Mouse (Mus musculus) layer of hippocampus, adult 2 months (tissue): ENCODE data around the gene Prkacb. TPM values are rescaled to one million over a fixed set of nuclear protein-coding genes. Genes with fewer than 3 reads are reported as not detected.
"Not testable (repeated sequence)": the region's sequence is repeated elsewhere in the genome, so short reads cannot be mapped to it uniquely, and the experiment has no call there.

Source experiments
- DNase-seq, 2 experiments: peaks; one replicate each; pipeline ENCODE4 v3.0.0; 2022; ENCODE audit warnings: low spot score in 2 of 2
- H3K27ac ChIP-seq: fragments of 200-600 bp; 2 replicates; pipeline ENCODE4 v1.8.1; 2022
- H3K4me3 ChIP-seq: fragments of 200-600 bp; 2 replicates; pipeline ENCODE4 v1.8.1; 2022; ENCODE audit warnings: mild to moderate bottlenecking
- CTCF ChIP-seq: fragments of 200-600 bp; conservative IDR thresholded peaks from 2 replicates; pipeline ENCODE4 v1.8.1; 2022; ENCODE audit warnings: antibody characterized with exemption, mild to moderate bottlenecking, moderate library complexity
- total RNA-seq, 2 experiments: library from RNA; stranded (reverse); gene quantifications; 2 replicates each; pipeline ENCODE4 v1.2.3; 2021

Prkacb gene
- total RNA-seq, 2 experiments from 2014 or later, result 244 to 252 TPM

DNA sequence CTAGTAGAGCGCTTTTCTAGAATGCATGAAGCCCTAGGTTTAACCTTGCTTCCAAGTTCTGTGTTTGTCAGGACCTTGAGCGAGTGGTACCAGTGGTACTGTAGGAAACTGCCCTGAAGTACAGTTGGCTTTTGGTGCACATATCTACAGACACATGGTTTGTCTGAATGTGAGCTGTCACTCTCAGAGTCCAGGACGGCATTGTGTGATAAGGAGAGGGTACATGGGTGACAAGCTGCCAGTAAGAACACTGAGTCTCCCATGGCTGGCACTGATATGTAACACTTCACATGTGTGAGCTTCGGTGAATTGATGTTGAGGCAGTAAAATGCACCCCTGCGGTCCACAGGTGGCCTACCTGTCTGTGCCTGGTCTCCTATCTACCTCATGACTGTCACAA, 71.6 kb downstream of the Prkacb start:
- no peak for TF ChIP-seq CTCF
- Histone ChIP-seq H3K27ac (no peak overlapping the region), H3K4me3 (no peak overlapping the region)
- no peak for DNase-seq

DNA sequence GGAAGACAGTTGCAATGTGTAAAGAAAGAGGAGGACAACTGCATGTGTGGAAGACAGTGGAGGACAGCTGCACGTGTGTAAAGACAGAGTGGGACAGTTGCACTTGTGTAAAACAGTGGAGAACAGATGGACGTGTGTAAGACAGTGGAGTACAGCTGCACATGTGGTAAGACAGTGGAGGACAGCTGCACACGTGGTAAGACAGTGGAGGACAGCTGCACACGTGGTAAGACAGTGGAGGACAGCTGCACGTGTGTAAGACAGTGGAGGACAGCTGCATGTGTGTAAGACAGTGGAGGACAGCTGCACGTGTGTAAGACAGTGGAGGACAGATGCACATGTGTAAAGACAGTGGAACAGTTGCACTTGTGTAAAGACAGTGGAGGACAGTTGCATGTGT, 76.6 kb downstream of the Prkacb start:
- H3K27ac ChIP-seq, DNase-seq, H3K4me3 ChIP-seq: not testable (repeated sequence)

DNA sequence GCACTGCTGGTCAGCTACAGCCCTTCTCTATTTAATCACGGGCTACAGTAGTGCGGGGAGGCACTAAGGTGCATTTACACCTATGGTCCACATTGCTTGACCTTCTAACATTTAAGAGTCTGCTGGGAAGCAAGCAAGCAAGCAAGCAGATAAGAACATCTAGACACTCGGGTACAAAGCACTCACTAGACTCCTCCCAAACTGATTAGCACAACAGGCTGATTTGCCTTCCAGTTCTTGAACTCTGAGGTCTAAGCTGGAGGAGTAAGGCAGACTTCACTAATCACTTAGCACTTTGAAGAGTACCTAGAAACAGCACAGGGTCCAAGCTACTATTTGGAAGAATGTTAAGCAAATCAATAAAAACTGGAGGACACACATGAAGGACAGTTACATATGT, 77.1 kb downstream of the Prkacb start:
- Histone ChIP-seq H3K27ac (no peak overlapping the region), H3K4me3 (no peak overlapping the region)
- DNase-seq, result no peak
- no peak for TF ChIP-seq CTCF

DNA sequence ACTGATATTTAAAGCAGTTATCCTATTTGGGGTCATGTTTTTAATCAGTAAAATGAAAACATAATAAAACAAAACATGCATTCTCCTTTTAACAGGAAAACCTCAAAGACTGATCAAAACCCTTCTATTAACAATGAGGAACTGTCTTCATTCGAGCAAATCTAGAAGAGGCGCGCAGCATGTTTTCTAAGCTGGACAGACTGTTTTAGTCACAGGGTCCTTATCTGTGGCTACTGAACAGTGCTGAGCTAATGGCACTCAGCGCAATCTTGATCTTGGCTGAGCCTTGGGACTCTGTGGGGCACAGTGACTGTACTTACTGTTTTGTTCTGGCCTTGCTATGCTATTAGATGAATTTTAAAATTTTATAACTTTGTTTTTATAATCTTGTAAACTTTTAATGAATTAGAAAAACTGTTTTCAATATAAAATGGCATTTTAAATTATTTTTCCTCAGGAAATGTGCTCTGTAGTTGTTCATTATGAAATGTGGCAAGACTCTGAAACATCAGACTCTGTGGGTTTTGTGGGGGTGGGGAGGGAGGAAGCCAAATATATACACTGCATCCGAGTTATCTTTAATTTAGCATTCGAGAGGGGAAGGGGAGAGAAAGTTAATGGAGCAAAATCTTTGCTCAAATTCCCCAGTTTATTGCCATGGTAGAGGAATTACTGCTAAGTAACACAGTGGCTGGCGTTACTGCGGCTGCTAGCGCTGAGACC, 77.7 kb downstream of the Prkacb start:
- TF ChIP-seq CTCF, result no peak
- no peak overlapping the region for H3K4me3 ChIP-seq
- H3K27ac ChIP-seq, result no peak overlapping the region
- no peak for DNase-seq

DNA sequence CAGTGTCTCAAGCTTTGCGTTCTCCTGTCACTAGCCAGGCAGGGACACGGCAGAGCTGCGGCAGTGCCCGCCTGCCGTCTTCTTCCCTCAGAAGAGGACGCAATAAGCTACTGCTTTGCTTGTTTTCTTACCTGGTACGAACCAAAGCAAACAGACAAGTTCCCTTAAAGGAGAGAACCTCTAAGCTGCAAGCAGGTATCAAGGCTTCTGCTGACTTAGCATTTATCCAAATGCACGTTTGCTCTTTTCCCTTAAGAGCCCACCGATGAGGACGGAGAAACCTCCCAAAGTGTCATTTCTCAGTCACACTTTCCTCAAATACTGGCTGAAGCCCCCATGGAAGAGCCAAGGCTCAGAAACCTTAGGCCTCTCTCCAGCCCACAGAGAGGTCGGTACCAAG, 81.3 kb downstream of the Prkacb start:
- Histone ChIP-seq H3K27ac (no peak overlapping the region), H3K4me3 (no peak overlapping the region)
- no peak for DNase-seq
- no peak for TF ChIP-seq CTCF

DNA sequence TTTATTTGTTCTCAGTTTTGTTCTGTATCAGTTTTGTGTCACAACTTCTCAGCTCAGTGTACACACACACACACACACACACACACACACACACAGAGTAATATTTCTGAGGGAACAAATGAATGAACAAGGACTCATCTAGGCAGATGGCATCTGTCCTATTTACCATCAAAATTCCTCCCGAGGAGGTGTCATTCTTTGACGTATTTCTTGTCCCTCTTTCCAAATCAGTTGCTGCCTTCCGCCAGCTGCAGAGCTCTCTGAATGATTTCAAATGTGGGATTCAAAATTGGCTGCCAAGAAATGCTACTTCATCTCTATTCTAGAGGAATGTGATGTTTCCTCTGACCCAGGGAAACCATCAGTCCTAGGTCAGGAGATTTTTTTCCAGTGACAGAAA, 89.8 kb downstream of the Prkacb start:
- Histone ChIP-seq H3K27ac (no peak overlapping the region), H3K4me3 (no peak overlapping the region)
- DNase-seq, result peak in 1 of 2 experiments; percentile 27
- no peak for TF ChIP-seq CTCF

DNA sequence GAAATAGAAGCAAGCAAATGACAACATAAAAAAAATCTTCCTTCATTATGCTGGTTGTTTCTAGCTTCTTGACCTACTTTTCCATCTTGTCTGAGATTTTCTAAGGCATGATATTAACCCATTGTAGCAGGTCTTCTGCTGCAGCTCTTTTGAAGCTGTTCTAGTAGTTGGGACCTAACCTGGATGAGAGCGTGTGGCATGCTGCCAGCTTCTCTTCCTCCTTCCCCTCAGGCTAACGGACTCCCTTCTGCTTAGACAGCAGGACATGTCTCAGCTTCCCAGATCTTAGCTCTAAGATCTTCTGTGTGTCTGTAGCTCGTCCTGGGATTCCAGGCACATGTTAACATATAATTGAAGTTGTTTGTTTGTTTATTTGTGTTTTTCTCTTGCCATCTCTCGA, 93.1 kb downstream of the Prkacb start:
- Histone ChIP-seq H3K4me3 (no peak overlapping the region), H3K27ac (no peak overlapping the region)
- no peak for TF ChIP-seq CTCF
- DNase-seq, result no peak

DNA sequence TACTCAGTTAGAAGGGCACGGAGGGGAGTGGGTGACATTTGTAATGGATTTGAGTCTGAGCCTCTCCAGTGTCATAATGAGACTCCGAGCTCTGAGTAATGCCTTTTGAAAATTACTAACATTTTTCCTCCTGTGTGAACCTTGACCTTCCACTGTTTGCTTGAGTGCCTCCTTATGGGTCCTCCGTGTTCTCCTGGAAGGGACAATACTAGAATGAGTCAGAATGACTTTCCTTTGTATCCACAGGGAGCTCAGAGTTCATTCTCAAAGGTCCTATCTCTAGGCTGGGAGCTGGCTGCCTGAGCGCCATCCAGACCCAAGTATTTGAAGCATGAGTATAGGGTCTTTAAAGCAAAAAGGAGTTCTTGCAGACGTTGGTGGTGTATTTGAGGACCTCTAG, 94.5 kb downstream of the Prkacb start:
- DNase-seq, result no peak
- Histone ChIP-seq H3K27ac (no peak overlapping the region), H3K4me3 (no peak overlapping the region)
- TF ChIP-seq CTCF, result no peak

DNA sequence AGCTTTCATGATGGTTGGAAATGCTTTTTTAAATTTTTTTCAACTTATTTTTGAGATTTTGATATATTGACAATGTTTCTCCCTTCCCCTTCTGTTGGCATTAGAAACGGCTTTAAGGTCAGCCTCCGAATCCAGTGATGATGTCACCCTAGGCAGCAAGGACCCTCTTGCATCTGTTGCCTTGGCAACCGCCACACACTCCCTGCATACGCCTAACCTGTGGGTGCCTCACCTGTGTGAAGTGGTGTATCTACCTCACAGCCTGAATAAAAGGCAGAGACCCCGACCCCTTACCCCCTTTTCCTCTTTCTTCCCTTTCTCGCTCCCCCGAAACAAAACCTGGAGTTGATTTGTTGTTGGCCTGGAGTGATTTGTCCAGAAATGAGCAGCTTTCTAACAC, 100.5 kb downstream of the Prkacb start:
- Histone ChIP-seq H3K4me3 (no peak overlapping the region), H3K27ac (no peak overlapping the region)
- no peak for DNase-seq
- no peak for TF ChIP-seq CTCF

DNA sequence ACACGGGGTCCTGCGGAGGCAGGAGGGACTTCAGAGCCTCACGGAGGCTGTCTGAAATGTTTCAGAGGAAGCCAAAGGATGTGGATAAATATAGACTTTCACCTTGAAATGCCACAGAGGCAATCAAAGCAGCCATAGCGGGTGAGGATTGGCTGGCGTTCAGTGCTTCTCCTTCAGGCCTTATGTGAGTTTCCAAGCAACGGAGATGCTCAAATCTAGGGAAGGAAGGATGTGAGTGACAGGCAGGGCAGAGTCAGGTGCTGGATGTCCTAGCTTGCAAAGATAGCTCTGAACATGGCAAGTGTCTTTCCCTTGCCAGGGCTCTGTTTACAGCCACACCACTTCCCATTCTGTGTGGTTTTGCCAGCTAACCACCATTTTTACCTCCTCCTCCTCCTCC, 101.2 kb downstream of the Prkacb start:
- no peak for TF ChIP-seq CTCF
- DNase-seq, result peak in 1 of 2 experiments; percentile 23
- Histone ChIP-seq H3K4me3 (no peak overlapping the region), H3K27ac (peak overlapping the region; percentile 70)

DNA sequence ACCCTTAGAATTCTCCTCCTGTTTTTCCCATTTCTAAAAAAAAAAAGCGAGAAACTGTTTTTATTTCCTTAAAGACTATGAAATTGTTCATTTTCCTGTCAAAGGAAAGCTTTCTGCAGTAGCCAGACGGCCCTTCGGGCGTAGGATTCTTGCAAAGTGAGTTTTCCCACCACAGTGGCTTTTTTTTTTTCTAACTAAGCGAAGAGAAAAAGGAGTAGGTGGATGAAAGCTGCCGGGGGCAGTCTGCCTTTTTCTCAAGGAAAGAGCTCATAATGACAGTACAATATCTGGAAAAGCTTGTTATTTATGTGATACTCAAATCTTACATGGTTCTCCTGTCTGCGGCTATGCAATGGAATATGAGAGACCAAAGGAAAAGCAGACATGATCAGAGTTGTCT, 101.7 kb downstream of the Prkacb start:
- no peak for TF ChIP-seq CTCF
- Histone ChIP-seq H3K27ac (peak overlapping the region; percentile 70), H3K4me3 (no peak overlapping the region)
- DNase-seq, result no peak

DNA sequence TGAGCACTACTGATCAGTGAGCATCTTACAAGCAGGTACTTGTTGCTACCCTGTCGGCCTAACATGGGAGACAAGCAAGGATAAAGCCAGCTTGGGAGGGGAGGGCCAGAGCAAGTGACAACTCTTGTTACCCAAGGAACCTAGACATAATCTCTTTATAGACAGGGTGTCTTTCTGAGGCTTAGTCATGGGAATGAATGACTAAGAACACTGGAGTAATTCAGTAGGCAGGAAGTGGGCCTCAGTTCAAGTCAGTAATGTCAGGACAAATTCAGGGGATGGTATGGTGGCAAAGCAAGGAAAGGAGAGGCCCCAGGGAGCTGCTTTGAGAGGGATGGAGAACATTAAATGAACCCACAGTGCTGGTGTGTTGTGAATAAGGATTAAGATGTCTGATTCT, 103.7 kb downstream of the Prkacb start:
- H3K27ac ChIP-seq, result no peak overlapping the region
- H3K4me3 ChIP-seq, result no peak overlapping the region
- no peak for TF ChIP-seq CTCF
- no peak for DNase-seq

DNA sequence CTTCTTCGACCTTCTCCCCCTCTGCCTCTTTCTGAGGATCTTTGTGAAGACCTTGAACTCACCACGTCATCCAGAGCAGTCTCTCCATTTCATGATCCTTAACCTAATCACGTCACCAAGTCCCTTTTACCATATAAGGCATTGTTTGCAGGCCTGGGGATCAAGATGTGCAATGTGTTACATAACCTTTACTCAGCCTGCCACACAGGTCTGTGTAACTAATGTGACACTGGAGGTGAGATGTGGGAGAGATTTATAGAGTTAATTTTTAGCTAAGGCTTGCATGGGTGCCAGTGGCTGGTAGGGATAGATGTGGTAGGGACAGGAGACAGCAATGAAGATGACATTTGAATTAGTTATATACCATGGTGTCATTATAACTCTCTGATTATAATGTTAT, 104.4 kb downstream of the Prkacb start:
- Histone ChIP-seq H3K27ac (no peak overlapping the region), H3K4me3 (no peak overlapping the region)
- no peak for DNase-seq
- no peak for TF ChIP-seq CTCF

DNA sequence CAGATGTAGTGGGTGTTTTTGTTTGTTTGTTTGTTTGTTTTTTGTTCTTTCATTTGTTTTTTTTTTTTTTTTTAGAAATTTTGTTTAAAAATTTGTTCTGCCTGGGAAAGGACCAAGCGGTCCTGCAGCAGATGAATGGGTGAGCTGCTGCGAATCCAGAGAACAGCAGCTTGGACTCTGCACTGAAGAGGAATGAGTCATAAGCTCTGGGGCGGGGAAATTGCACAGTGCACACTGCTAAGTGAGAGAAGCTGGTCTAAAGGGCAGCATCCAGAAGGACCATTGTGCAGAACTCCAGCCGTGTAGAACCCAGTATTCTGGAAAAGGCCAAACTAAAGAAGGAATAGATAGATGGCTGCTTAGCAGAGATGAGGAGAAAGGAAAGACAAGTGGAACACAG, 108.7 kb downstream of the Prkacb start:
- Histone ChIP-seq H3K4me3 (no peak overlapping the region), H3K27ac (no peak overlapping the region)
- no peak for DNase-seq
- TF ChIP-seq CTCF, result no peak

DNA sequence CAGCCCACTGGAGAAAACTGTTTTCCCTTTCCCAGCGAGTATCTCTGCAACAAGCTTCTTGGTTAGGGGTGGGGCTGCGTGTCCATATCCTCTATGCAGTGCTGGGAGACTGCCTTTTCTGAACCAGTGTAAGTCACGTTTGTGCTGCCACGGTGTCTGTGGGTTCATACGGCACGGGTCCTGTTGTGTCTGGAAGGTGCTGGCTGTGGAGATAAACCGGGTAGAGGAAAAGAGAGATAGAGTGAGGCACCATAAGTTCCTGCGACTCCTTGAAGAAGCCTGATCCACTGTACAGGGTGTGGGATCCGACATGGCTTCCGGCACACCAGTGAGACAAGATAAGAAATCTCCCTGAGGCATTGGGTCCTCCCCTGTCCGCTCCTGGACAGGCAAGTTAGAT, 112.7 kb downstream of the Prkacb start:
- Histone ChIP-seq H3K4me3 (no peak overlapping the region), H3K27ac (no peak overlapping the region)
- no peak for TF ChIP-seq CTCF
- DNase-seq, result no peak
